Mouse (Mus musculus) myocyte (in vitro differentiated cells): Measurements from ENCODE around the gene Misp. TPM values are rescaled to one million over a fixed set of nuclear protein-coding genes. Genes with fewer than 3 reads are reported as not detected.

Experiments
- H3K27me3 ChIP-seq: one replicate; pipeline ENCODE4 v1.6.1; 2011; ENCODE audit not compliant: control insufficient read depth, insufficient read depth, insufficient read length
- H3K36me3 ChIP-seq: one replicate; pipeline ENCODE4 v1.6.1; 2011; ENCODE audit not compliant: control insufficient read depth, insufficient read depth
- H3K4me2 ChIP-seq: one replicate; pipeline ENCODE4 v1.6.1; 2011; ENCODE audit warnings: low read depth, control low read depth
- H3K4me3 ChIP-seq: one replicate; pipeline ENCODE4 v1.5.1; 2011; ENCODE audit warnings: mild to moderate bottlenecking, control low read depth, moderate library complexity
- H3K79me2 ChIP-seq: one replicate; pipeline ENCODE4 v1.6.1; 2011; ENCODE audit not compliant: control insufficient read depth, insufficient read depth
- H3ac ChIP-seq: one replicate; pipeline ENCODE4 v1.6.1; 2011; ENCODE audit not compliant: control insufficient read depth, insufficient read length
- CEBPB ChIP-seq: IDR thresholded peaks from 2 replicates; pipeline ENCODE4 v1.6.1; 2011; ENCODE audit warnings: mild to moderate bottlenecking, moderate library complexity; ENCODE audit not compliant: poor library complexity, insufficient read depth, severe bottlenecking
- E2F4 ChIP-seq: IDR thresholded peaks from one replicate; pipeline ENCODE4 v1.6.1; 2011; ENCODE audit warnings: mild to moderate bottlenecking, control low read depth, moderate library complexity; ENCODE audit not compliant: insufficient read depth
- MAX ChIP-seq: IDR thresholded peaks from one replicate; pipeline ENCODE4 v1.6.1; 2011; ENCODE audit warnings: low read depth, mild to moderate bottlenecking, control low read depth
- MYOD1 ChIP-seq, 3 experiments: IDR thresholded peaks; one replicate each; pipeline ENCODE4 v1.6.1; 2011; ENCODE audit warnings: control low read depth in 2 of 3, low read depth in 2 of 3, mild to moderate bottlenecking in 2 of 3, moderate library complexity in 1 of 3; ENCODE audit not compliant: insufficient read length in 2 of 3, control insufficient read depth in 1 of 3
- MYOG ChIP-seq, 3 experiments: IDR thresholded peaks; one replicate each; pipeline ENCODE4 v1.6.1; 2011; ENCODE audit warnings: control low read depth in 2 of 3, low read depth in 2 of 3, mild to moderate bottlenecking in 2 of 3; ENCODE audit not compliant: insufficient read length in 2 of 3, control insufficient read depth in 1 of 3, insufficient read depth in 1 of 3
- POLR2A ChIP-seq: IDR thresholded peaks from one replicate; pipeline ENCODE4 v1.6.1; 2011; ENCODE audit warnings: low read depth, mild to moderate bottlenecking, control low read depth, moderate library complexity; ENCODE audit not compliant: insufficient read length
- POLR2AphosphoS2 ChIP-seq: IDR thresholded peaks from one replicate; pipeline ENCODE4 v1.6.1; 2011; ENCODE audit warnings: low read depth, control low read depth; ENCODE audit not compliant: insufficient read length
- REST ChIP-seq: IDR thresholded peaks from one replicate; pipeline ENCODE4 v1.6.1; 2011; ENCODE audit warnings: mild to moderate bottlenecking, control low read depth, moderate library complexity; ENCODE audit not compliant: insufficient read depth, insufficient read length
- SRF ChIP-seq: IDR thresholded peaks from one replicate; pipeline ENCODE4 v1.6.1; 2011; ENCODE audit warnings: low read depth; ENCODE audit not compliant: control insufficient read depth, insufficient read length
- TCF12 ChIP-seq: IDR thresholded peaks from one replicate; pipeline ENCODE4 v1.6.1; 2011; ENCODE audit warnings: mild to moderate bottlenecking, control low read depth; ENCODE audit not compliant: poor library complexity, insufficient read depth, severe bottlenecking
- TCF3 ChIP-seq: IDR thresholded peaks from one replicate; pipeline ENCODE4 v1.6.1; 2011; ENCODE audit warnings: low read depth, control low read depth; ENCODE audit not compliant: insufficient read length
- USF1 ChIP-seq: IDR thresholded peaks from one replicate; pipeline ENCODE4 v1.6.1; 2011; ENCODE audit warnings: low read depth, mild to moderate bottlenecking, control low read depth, moderate library complexity
- polyA plus RNA-seq: library from polyadenylated mRNA; unstranded; fragments of >200 nt; fragmentation: generic; extraction: Trizol; gene quantifications from one replicate; pipeline ENCODE4 v1.2.1, GENCODE M21; 2012; ENCODE audit warnings: missing spikeins

The Misp gene
- polyA plus RNA-seq, 1 experiment = 0.06 TPM

GRCm38 (mm10) chr10:79831583-79831982 lies 10.8 kb downstream of the Misp start:
- H3K36me3 ChIP-seq = no peaks in the 10 kb centered on the region
- no peak overlapping the region for H3K4me2 ChIP-seq
- H3K79me2 ChIP-seq = no peaks in the 10 kb centered on the region
- H3K4me3 ChIP-seq = no peak overlapping the region
- H3ac ChIP-seq = no peak overlapping the region
- peaks cover 17% of the 10 kb centered on the region for H3K27me3 ChIP-seq
- no peak for TF ChIP-seq POLR2A
- TF ChIP-seq MYOG (IDR thresholded peaks at IDR 0.05; ENCODE audit: control insufficient read depth in 1 of 3, insufficient read depth in 1 of 3, insufficient read length in 2 of 3, low read depth in 2 of 3) = peak in 1 of 3 experiments; percentile 7
- no peak for TF ChIP-seq MAX
- no peak for TF ChIP-seq SRF

GRCm38 (mm10) chr10:79832026-79832785 lies 11.4 kb downstream of the Misp start:
- Histone ChIP-seq H3K79me2 (no peaks in the 10 kb centered on the region), H3K4me3 (no peak overlapping the region)
- TF ChIP-seq SRF (no peak), E2F4 (no peak), MYOD1 (IDR thresholded peaks at IDR 0.05; ENCODE audit: control insufficient read depth in 1 of 3, insufficient read length in 2 of 3, low read depth in 2 of 3) (no peak), POLR2A (no peak), MYOG (IDR thresholded peaks at IDR 0.05; ENCODE audit: control insufficient read depth in 1 of 3, insufficient read depth in 1 of 3, insufficient read length in 2 of 3, low read depth in 2 of 3) (no peak), USF1 (no peak), TCF12 (no peak), POLR2AphosphoS2 (no peak)

GRCm38 (mm10) chr10:79832786-79833181 lies 12.0 kb downstream of the Misp start:
- no peak for TF ChIP-seq TCF12
- no peak for TF ChIP-seq MAX
- TF ChIP-seq USF1 = no peak
- no peak for TF ChIP-seq MYOG (IDR thresholded peaks at IDR 0.05; ENCODE audit: control insufficient read depth in 1 of 3, insufficient read depth in 1 of 3, insufficient read length in 2 of 3, low read depth in 2 of 3)
- no peak for TF ChIP-seq SRF
- H3K36me3 ChIP-seq = no peaks in the 10 kb centered on the region

More at GRCm38 (mm10) chr10:79832026-79832785, 11.4 kb downstream of the Misp start:
- Histone ChIP-seq H3K36me3 (no peaks in the 10 kb centered on the region), H3K27me3 (peaks cover 10% of the 10 kb centered on the region), H3K4me2 (no peak overlapping the region), H3ac (no peak overlapping the region)

GRCm38 (mm10) chr10:79834769-79835398 lies 14.1 kb downstream of the Misp start:
- Histone ChIP-seq H3K4me2 (no peak overlapping the region), H3K36me3 (no peaks in the 10 kb centered on the region), H3ac (no peak overlapping the region), H3K27me3 (no peaks in the 10 kb centered on the region), H3K79me2 (no peaks in the 10 kb centered on the region), H3K4me3 (no peak overlapping the region)
- no peak for TF ChIP-seq MAX
- TF ChIP-seq MYOG (IDR thresholded peaks at IDR 0.05; ENCODE audit: control insufficient read depth in 1 of 3, insufficient read depth in 1 of 3, insufficient read length in 2 of 3, low read depth in 2 of 3) = no peak
- TF ChIP-seq CEBPB = no peak
- TF ChIP-seq TCF3 = no peak

More at GRCm38 (mm10) chr10:79832786-79833181, 12.0 kb downstream of the Misp start:
- H3ac ChIP-seq = no peak overlapping the region
- peaks cover 10% of the 10 kb centered on the region for H3K27me3 ChIP-seq
- H3K4me2 ChIP-seq = no peak overlapping the region
- H3K4me3 ChIP-seq = no peak overlapping the region
- H3K79me2 ChIP-seq = no peaks in the 10 kb centered on the region

- TF ChIP-seq E2F4 (no peak), TCF3 (no peak), TCF12 (no peak), SRF (no peak), POLR2A (no peak), CEBPB (no peak), MYOG (IDR thresholded peaks at IDR 0.05; ENCODE audit: control insufficient read depth in 1 of 3, insufficient read depth in 1 of 3, insufficient read length in 2 of 3, low read depth in 2 of 3) (no peak), MYOD1 (IDR thresholded peaks at IDR 0.05; ENCODE audit: control insufficient read depth in 1 of 3, insufficient read length in 2 of 3, low read depth in 2 of 3) (no peak), POLR2AphosphoS2 (no peak), REST (no peak), MAX (no peak), USF1 (no peak)
These were observed 16.1 kb downstream of the Misp start for GRCm38 (mm10) chr10:79836918-79837317.

More at GRCm38 (mm10) chr10:79836918-79837317, 16.1 kb downstream of the Misp start:
- Histone ChIP-seq H3K4me3 (no peak overlapping the region), H3K79me2 (no peaks in the 10 kb centered on the region), H3K27me3 (no peaks in the 10 kb centered on the region), H3K4me2 (no peak overlapping the region), H3K36me3 (no peaks in the 10 kb centered on the region), H3ac (no peak overlapping the region)
